Mouse (Mus musculus) hindbrain, embryonic 10.5 days (tissue): ENCODE results near the gene Gpld1. TPM values are rescaled to one million over a fixed set of nuclear protein-coding genes. Genes with fewer than 3 reads are reported as not detected.
A peak's percentile ranks its signal among the peaks of the same experiment; 100 is the strongest.

Experiments used
- DNase-seq: peaks from one replicate; pipeline ENCODE4 v3.0.0-alpha.2; 2017; ENCODE audit warnings: low spot score
- H3K27ac ChIP-seq: fragments of 300-500 bp; sonication (generic); 2 replicates; pipeline ENCODE4 v1.5.1; 2016; ENCODE audit warnings: mild to moderate bottlenecking, moderate library complexity
- H3K27me3 ChIP-seq: fragments of 300-500 bp; sonication (generic); 2 replicates; pipeline ENCODE4 v1.6.1; 2016; ENCODE audit warnings: mild to moderate bottlenecking; ENCODE audit not compliant: poor library complexity, insufficient read depth, severe bottlenecking
- H3K36me3 ChIP-seq: fragments of 300-500 bp; sonication (generic); 2 replicates; pipeline ENCODE4 v1.6.1; 2016; ENCODE audit warnings: mild to moderate bottlenecking, moderate library complexity
- H3K4me1 ChIP-seq: fragments of 300-500 bp; sonication (generic); replicated peaks from 2 replicates; pipeline ENCODE4 v1.6.1; 2016; ENCODE audit warnings: mild to moderate bottlenecking
- H3K4me3 ChIP-seq: fragments of 300-500 bp; sonication (generic); 2 replicates; pipeline ENCODE4 v1.5.1; 2016; ENCODE audit warnings: mild to moderate bottlenecking, moderate library complexity
- H3K9me3 ChIP-seq: fragments of 300-500 bp; sonication (generic); 2 replicates; pipeline ENCODE4 v1.6.1; 2016; ENCODE audit warnings: mild to moderate bottlenecking, moderate library complexity
- WGBS: fragments of 180-500 bp; shearing (Covaris S2); methylation state at CpG from one replicate; pipeline ENCODE4 v1.1.7; 2016; 5-methylcytosine and 5-hydroxymethylcytosine counted together
- polyA plus RNA-seq: library from polyadenylated mRNA; unstranded; fragments of >200 nt; fragmentation: Nextera tagmentation; extraction: Ambion mirVana; gene quantifications from 2 replicates; pipeline ENCODE4 v1.2.1, GENCODE M21; 2016

Gene Gpld1
- polyA plus RNA-seq, 1 experiment from 2014 or later, result 0.51 TPM

DNA sequence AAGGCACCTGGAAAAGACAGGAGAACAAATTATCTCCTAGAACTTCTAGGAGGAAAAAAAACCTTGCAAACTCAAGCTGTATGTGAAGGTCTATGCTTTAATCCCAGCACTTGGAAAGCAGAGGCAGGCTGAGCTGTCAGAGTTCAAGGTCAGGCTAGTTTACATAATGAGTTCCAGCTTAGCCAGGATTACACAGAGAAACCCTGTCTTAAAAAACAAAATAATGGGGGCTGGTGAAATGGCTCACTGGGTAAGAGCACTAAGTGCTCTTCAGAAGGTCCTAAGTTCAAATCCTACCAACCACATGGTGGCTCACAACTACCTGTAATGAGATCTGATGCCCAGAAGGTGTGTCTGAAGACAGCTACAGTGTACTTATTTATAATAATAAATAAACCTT is 12.4 kb upstream of the Gpld1 start:
- no peaks in the 10 kb centered on the region for H3K27me3 ChIP-seq
- no peaks in the 10 kb centered on the region for H3K4me1 ChIP-seq
- no peak overlapping the region for H3K4me3 ChIP-seq
- no peak overlapping the region for H3K27ac ChIP-seq
- H3K9me3 ChIP-seq, result no peaks in the 10 kb centered on the region
- DNase-seq, result no peak
- peaks cover 12% of the 10 kb centered on the region for H3K36me3 ChIP-seq

DNA sequence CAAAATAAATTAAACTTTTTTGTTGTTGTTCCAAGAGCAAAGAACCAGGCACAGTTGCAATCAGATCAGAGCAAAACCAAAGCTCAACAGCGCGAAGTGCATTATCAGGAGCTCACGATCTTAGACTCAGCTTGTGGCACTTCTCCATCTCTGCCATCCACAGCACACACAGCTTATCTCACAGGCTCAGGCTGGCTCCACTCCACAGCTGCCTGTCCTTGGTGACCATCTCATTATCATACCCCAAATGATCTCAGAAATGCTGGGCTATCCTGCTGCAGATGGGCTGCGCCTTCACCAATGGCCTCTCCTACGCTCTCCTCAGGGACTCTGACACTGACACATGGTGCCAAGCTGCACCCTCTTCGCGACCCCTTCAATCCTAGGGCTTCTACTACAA is 9.8 kb upstream of the Gpld1 start:
- Histone ChIP-seq H3K27me3 (peaks cover 2% of the 10 kb centered on the region; the same call in 1 of the 2 replicates), H3K36me3 (peaks cover 8% of the 10 kb centered on the region; the same call in 1 of the 2 replicates), H3K4me3 (no peak overlapping the region), H3K9me3 (no peaks in the 10 kb centered on the region), H3K4me1 (peaks cover 20% of the 10 kb centered on the region), H3K27ac (no peak overlapping the region)
- no peak for DNase-seq
- 92% methylated on average over 7 of the region's 7 CpGs for WGBS

DNA sequence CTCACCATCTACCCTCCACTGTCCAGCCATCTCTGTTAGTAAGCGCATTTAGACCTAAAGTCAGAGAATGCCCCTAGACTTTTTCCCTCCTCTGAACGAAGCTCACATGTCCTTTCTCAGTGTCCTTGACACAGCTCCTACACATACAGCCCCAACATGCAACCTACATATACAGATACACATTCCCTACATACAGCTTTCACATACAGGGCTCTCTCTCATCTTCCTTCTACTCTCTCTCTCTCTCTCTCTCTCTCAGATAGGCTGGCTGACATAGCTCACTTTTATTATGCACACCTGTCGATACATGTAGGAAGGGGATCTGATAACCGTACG is 6.2 kb upstream of the Gpld1 start:
- peak overlapping the region; percentile 63 for H3K4me3 ChIP-seq
- H3K27ac ChIP-seq, result peak overlapping the region; percentile 91
- DNase-seq, result no peak
- H3K4me1 ChIP-seq, result peaks cover 26% of the 10 kb centered on the region
- H3K9me3 ChIP-seq, result no peaks in the 10 kb centered on the region
- H3K36me3 ChIP-seq, result peaks cover 8% of the 10 kb centered on the region; the same call in 1 of the 2 replicates
- peaks cover 6% of the 10 kb centered on the region; the same call in 1 of the 2 replicates for H3K27me3 ChIP-seq
- WGBS, result 63% methylated on average over 5 of the region's 5 CpGs

DNA sequence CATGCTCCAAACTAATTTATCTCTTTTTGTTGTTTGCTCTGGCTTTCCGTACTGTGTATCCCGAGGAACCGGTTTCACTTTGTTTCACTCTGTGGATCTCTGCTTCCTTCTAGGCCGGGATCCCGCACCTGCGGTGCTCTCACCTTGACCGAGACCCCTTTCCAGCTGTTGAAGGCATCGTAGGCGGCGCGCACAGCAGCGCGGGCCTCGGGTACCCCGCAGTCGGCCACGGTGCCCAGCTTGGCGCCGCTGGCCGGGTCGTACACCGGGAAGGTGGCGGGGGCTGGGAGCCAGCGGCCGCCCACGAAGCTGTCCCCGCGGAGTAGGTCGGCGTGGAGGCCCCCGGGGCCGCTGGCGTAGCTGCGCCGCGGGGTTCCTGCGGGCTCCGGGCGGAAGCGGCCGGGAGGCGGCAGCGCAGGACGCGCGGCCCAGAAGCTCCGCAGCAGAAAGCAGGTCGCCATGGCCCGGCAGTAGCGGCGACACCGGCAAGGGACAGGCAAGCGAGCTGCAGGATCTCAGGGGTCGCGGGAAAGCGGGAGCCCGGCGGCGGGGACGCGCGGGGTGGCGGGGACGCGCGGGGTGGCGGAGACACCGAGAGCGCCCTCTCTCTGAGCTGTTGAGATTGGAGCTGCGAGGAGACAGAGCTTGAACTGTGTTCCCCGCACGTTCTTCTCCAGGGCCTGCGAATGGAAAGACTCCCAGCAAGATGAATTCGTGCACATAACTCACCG is 5.7 kb upstream of the Gpld1 start, which contains the start of gene Aldh5a1:
Gene Aldh5a1, minus strand, starts transcription at position 554 of the 731 bp plus-strand sequence.
- peak within 1 kb of the TSS; percentile 91 for H3K27ac ChIP-seq

DNA sequence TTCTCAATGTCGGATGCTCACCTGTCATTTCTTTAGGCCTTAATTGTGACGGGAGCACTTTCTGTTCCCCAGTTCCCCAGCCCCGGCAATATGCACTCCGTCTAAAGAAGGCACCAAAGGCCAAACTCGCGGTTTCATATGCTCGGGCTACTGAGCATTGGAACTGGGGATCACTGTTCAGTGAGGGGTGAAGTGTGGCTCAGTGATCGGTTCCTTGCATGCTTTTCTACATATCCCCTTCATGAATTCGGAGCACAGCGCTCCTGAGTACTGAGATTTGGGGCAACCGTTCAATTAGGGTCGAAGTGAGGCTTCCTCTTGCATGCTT is 5.1 kb upstream of the Gpld1 start:
- peaks cover 8% of the 10 kb centered on the region; the same call in 1 of the 2 replicates for H3K36me3 ChIP-seq
- peaks cover 30% of the 10 kb centered on the region for H3K4me1 ChIP-seq
- peak overlapping the region; percentile 63 for H3K4me3 ChIP-seq
- H3K9me3 ChIP-seq, result no peaks in the 10 kb centered on the region
- WGBS, result 22% methylated on average over 12 of the region's 12 CpGs
- DNase-seq, result no peak
- H3K27ac ChIP-seq, result peak overlapping the region; percentile 91
- H3K27me3 ChIP-seq, result peaks cover 6% of the 10 kb centered on the region; the same call in 1 of the 2 replicates

More for the DNA sequence above, 5.7 kb upstream of the Gpld1 start, which contains the start of gene Aldh5a1:
- H3K9me3 ChIP-seq, result no peaks in the 10 kb centered on the region
- peak within 1 kb of the TSS; percentile 63 for H3K4me3 ChIP-seq
- peaks cover 8% of the 10 kb centered on the region; the same call in 1 of the 2 replicates for H3K36me3 ChIP-seq
- peaks cover 26% of the 10 kb centered on the region for H3K4me1 ChIP-seq
- DNase-seq, result peak; percentile 84
- peaks cover 6% of the 10 kb centered on the region; the same call in 1 of the 2 replicates for H3K27me3 ChIP-seq
- under 1% methylated on average over 75 of the region's 75 CpGs for WGBS

DNA sequence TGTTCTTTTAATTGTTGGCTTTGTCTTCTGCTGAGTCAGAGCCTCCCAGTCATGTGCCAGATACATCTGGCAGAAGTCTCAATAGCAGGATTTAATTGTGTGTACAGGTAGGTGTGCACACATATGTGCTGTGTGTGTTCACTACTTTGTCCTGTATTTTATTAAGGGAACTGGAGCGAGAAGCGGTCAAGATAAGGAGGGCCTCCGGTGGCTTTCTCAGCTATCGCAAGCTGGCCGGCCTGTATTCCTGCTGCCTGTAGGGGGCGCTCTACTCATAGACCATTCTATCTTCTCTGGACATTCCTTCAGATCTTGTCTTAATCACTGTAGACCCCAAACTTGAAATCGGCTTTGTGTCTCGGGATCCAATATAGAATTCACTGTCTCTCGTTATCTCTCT is 4.3 kb upstream of the Gpld1 start:
- H3K36me3 ChIP-seq, result peaks cover 8% of the 10 kb centered on the region; the same call in 1 of the 2 replicates
- H3K9me3 ChIP-seq, result no peaks in the 10 kb centered on the region
- DNase-seq, result peak; percentile 69
- H3K27ac ChIP-seq, result no peak overlapping the region
- peaks cover 31% of the 10 kb centered on the region for H3K4me1 ChIP-seq
- peaks cover 6% of the 10 kb centered on the region; the same call in 1 of the 2 replicates for H3K27me3 ChIP-seq
- 30% methylated on average over 9 of the region's 9 CpGs for WGBS
- no peak overlapping the region for H3K4me3 ChIP-seq

DNA sequence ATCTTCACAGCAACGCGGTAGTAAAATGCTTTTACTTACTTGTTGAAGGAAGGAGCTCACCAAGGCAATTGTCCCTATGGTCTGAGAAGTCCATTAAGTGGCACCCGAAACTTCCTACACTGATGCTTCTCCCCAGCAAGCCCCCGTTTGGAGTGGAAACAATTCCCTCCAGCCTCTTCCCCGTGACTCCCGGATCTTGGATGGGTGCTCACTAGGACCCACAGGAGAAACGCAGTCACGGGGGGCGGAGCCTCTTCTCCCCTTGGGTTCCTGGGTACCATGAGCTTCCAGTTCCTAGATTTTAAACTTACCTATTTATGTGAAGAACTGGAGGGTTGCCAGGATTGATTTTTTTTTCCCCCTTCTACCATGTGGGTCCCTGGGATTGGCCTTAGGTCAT is 3.5 kb upstream of the Gpld1 start:
- Histone ChIP-seq H3K27ac (no peak overlapping the region), H3K4me1 (peaks cover 31% of the 10 kb centered on the region), H3K9me3 (no peaks in the 10 kb centered on the region), H3K4me3 (no peak overlapping the region), H3K36me3 (peaks cover 5% of the 10 kb centered on the region; the same call in 1 of the 2 replicates), H3K27me3 (peaks cover 6% of the 10 kb centered on the region; the same call in 1 of the 2 replicates)
- DNase-seq, result no peak
- WGBS, result 81% methylated on average over 9 of the region's 9 CpGs

DNA sequence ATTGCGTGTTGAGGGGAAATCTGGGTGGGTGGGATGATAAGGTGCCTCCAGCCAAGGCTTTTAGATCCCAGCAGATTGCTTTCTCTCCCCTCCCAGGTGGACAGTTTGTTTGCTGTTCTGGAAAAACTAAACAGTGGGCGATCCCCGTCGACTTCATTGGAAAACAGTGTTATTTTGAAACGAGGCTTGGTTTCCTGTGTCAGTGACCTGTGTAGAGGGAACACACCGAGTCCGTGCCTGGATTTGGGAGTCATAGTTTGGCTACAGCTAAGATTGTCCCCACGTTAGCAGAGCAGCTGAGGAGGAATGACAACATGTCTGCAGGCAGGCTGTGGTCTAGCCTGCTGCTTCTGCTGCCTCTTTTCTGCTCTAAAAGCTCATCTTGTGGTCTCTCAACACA is 351 bp downstream of the Gpld1 start:
- DNase-seq, result no peak
- Histone ChIP-seq H3K27ac (no peak overlapping the region), H3K27me3 (peaks cover 3% of the 10 kb centered on the region; the same call in 1 of the 2 replicates), H3K4me3 (no peak overlapping the region), H3K36me3 (no peaks in the 10 kb centered on the region), H3K4me1 (peaks cover 11% of the 10 kb centered on the region; the same call in 1 of the 2 replicates), H3K9me3 (no peaks in the 10 kb centered on the region)
- WGBS, result 82% methylated on average over 8 of the region's 8 CpGs

DNA sequence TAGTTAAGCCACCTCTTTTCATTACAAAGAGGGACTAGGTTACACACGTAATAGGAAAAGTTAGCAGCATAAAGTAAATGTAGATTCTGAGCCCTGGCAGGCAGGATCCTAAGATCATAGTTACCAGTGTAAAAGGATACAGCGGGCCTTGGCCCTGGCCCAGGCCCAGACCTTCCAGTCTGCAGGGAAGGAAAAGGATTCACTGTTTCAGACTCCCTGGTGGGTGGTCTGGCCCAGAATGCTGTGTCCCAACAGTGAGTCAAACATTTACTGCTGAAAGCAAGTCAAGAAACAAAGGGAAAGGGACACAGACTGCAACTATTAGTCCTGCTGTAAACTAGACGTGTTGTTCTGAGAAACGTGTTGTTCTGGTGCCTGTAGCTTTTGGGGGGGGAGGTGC is 2.6 kb downstream of the Gpld1 start:
- Histone ChIP-seq H3K27ac (no peak overlapping the region), H3K27me3 (no peaks in the 10 kb centered on the region), H3K4me3 (no peak overlapping the region), H3K9me3 (no peaks in the 10 kb centered on the region), H3K36me3 (no peaks in the 10 kb centered on the region), H3K4me1 (peaks cover 11% of the 10 kb centered on the region; the same call in 1 of the 2 replicates)
- WGBS, result 19% methylated on average over 4 of the region's 4 CpGs
- peak; percentile 13 for DNase-seq

DNA sequence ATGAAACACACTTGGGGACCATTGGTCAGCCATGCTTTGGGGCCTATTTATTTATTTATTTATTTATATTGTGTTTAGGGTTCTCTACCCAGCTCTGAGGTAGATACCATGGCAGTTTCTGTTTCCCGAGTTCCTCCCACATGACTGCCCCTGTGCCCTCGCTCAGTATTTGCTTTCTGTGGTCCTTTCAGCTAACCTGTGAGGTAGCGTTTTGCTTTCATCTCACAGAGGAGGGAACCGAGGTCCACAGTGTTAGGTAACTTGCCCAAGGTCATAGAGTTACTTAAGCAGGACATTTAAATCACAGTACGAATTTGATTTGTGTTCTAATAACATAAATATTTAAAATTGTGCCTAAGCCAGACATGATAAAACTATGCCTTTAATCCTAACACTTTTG is 4.2 kb downstream of the Gpld1 start:
- H3K27ac ChIP-seq, result no peak overlapping the region
- peaks cover 8% of the 10 kb centered on the region; the same call in 1 of the 2 replicates for H3K4me1 ChIP-seq
- H3K36me3 ChIP-seq, result no peaks in the 10 kb centered on the region
- H3K27me3 ChIP-seq, result no peaks in the 10 kb centered on the region
- no peak overlapping the region for H3K4me3 ChIP-seq
- no peaks in the 10 kb centered on the region for H3K9me3 ChIP-seq
- 88% methylated on average over 5 of the region's 5 CpGs for WGBS
- no peak for DNase-seq

DNA sequence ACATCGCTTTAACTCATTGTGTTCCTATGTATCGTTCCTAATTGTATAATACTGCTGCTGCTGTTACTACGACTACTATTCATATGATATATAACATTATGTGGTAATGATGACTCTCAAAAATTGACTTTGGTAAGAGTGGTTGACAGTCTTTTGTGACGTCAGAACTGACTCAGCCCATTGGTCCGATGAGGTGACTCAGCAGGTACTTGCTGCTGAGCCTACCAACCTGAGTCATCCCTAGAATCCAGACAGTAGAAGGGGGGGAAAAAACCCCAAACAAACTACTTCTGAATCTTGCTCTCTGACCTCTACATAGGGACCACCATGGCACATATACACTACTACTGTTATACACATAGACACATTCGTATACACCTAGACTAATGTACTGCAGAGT is 5.9 kb downstream of the Gpld1 start:
- Histone ChIP-seq H3K27ac (no peak overlapping the region), H3K4me3 (no peak overlapping the region), H3K4me1 (peaks cover 3% of the 10 kb centered on the region; the same call in 1 of the 2 replicates), H3K36me3 (no peaks in the 10 kb centered on the region), H3K27me3 (no peaks in the 10 kb centered on the region), H3K9me3 (no peaks in the 10 kb centered on the region)
- no peak for DNase-seq
- 89% methylated on average over 6 of the region's 6 CpGs for WGBS

DNA sequence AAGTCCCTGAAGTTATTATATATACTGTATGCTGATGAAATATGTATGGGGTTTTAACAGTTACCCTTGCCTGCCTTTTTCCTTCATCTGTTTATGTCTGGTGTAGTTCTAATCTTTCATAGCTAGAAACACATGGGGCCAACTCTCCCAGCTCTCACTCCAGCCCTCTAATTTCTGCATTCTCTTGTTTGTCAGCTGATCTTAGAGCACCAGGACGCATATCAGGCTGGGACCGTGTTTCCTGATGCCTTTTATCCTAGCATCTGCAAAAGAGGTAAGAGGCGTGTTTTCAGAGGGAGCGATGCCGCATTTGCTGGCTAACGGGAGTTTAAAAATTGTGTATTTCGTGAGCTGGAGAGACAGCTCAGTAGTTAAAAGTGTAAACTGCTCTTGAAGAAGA is 9.7 kb downstream of the Gpld1 start:
- Histone ChIP-seq H3K4me3 (no peak overlapping the region), H3K27me3 (peaks cover 6% of the 10 kb centered on the region; the same call in 1 of the 2 replicates), H3K36me3 (no peaks in the 10 kb centered on the region), H3K27ac (no peak overlapping the region), H3K9me3 (no peaks in the 10 kb centered on the region), H3K4me1 (peaks cover 3% of the 10 kb centered on the region; the same call in 1 of the 2 replicates)
- no peak for DNase-seq
- 87% methylated on average over 7 of the region's 7 CpGs for WGBS

DNA sequence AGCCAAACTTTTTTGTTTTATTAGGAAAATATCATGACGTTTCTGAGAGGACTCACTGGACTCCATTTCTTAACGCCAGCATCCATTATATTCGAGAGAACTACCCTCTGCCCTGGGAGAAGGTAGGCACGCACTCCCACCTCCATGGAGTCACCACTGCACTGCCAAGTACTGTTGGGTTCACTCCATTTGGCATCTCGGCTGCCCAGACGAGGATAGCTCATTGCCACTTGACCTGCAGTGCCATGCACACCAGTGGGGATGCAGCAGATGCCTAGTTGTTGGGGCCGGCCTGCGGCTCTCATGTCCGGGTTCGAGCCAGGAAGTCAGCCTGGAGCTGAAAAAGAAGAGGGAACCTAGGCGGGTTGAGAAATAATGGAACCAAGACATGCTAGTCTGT is 12.1 kb downstream of the Gpld1 start:
- WGBS, result 43% methylated on average over 11 of the region's 11 CpGs
- H3K27me3 ChIP-seq, result peaks cover 6% of the 10 kb centered on the region; the same call in 1 of the 2 replicates
- H3K4me3 ChIP-seq, result no peak overlapping the region
- no peak for DNase-seq
- no peaks in the 10 kb centered on the region for H3K9me3 ChIP-seq
- H3K27ac ChIP-seq, result no peak overlapping the region
- H3K36me3 ChIP-seq, result no peaks in the 10 kb centered on the region
- H3K4me1 ChIP-seq, result peaks cover 3% of the 10 kb centered on the region; the same call in 1 of the 2 replicates
